Mouse (Mus musculus) midbrain, embryonic 12.5 days (tissue): ENCODE data around the gene Ttc32. TPM values are rescaled to one million over a fixed set of nuclear protein-coding genes. Genes with fewer than 3 reads are reported as not detected.
A peak's percentile ranks its signal among the peaks of the same experiment; 100 is the strongest.
"Not testable (repeated sequence)": the region's sequence is repeated elsewhere in the genome, so short reads cannot be mapped to it uniquely, and the experiment has no call there.

Source experiments
- ATAC-seq: fragments of 200-750 bp; cut with Nextera tagmentation; 2 replicates; pipeline ENCODE4 v1.8.0; 2017; ENCODE audit warnings: low read depth, moderate TSS enrichment, moderate library complexity; ENCODE audit not compliant: low FRiP score
- H3K27ac ChIP-seq: fragments of 300-500 bp; sonication (generic); replicated peaks from 2 replicates; pipeline ENCODE4 v1.5.1; 2016; ENCODE audit warnings: mild to moderate bottlenecking
- H3K27me3 ChIP-seq: fragments of 300-500 bp; sonication (generic); 2 replicates; pipeline ENCODE4 v1.6.1; 2016; ENCODE audit warnings: mild to moderate bottlenecking
- H3K36me3 ChIP-seq: fragments of 300-500 bp; sonication (generic); 2 replicates; pipeline ENCODE4 v1.6.1; 2016
- H3K4me1 ChIP-seq: fragments of 300-500 bp; sonication (generic); 2 replicates; pipeline ENCODE4 v1.6.1; 2016
- H3K4me2 ChIP-seq: fragments of 300-500 bp; sonication (generic); replicated peaks from 2 replicates; pipeline ENCODE4 v1.6.1; 2016; ENCODE audit warnings: mild to moderate bottlenecking, moderate library complexity
- H3K4me3 ChIP-seq: fragments of 300-500 bp; sonication (generic); 2 replicates; pipeline ENCODE4 v1.5.1; 2016; ENCODE audit warnings: mild to moderate bottlenecking
- H3K9ac ChIP-seq: fragments of 300-500 bp; sonication (generic); replicated peaks from 2 replicates; pipeline ENCODE4 v1.6.1; 2016; ENCODE audit warnings: mild to moderate bottlenecking, moderate library complexity
- H3K9me3 ChIP-seq: fragments of 300-500 bp; sonication (generic); 2 replicates; pipeline ENCODE4 v1.6.1; 2016; ENCODE audit warnings: mild to moderate bottlenecking
- WGBS: fragments of 180-500 bp; shearing (Covaris S2); methylation state at CpG from one replicate; pipeline ENCODE4 v1.1.7; 2016; 5-methylcytosine and 5-hydroxymethylcytosine counted together
- polyA plus RNA-seq: library from polyadenylated mRNA; unstranded; fragments of >200 nt; fragmentation: Nextera tagmentation; extraction: Ambion mirVana; gene quantifications from 2 replicates; pipeline ENCODE4 v1.2.1, GENCODE M21; 2016

Gene Ttc32
- polyA plus RNA-seq, 1 experiment from 2014 or later, result 23.1 TPM

DNA sequence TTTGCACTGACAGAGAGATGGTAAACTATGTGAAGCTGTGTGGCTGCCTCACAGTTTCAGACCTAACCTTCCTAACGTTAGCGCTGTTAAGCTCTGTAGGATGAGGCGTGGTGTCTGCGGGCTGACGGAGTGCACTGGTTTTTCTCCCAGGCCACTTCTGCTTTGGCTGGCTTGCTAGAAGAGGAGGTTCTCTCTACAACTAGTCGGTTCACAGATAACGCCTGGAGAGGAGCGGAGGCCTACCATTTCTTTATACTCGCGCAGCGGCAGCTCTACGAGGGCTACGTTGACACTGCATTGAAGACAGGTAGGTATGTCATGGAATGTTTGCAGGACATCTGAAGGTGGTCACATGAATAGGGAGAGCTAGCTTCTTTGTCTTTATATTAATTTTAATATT, 5.1 kb upstream of the Ttc32 start:
- Histone ChIP-seq H3K36me3 (peaks cover 16% of the 10 kb centered on the region), H3K27me3 (no peaks in the 10 kb centered on the region), H3K4me3 (no peak overlapping the region), H3K9ac (no peak overlapping the region), H3K9me3 (no peaks in the 10 kb centered on the region), H3K27ac (no peak overlapping the region), H3K4me1 (no peaks in the 10 kb centered on the region), H3K4me2 (no peak overlapping the region)
- ATAC-seq, result no peak
- WGBS, result 89% methylated on average over 13 of the region's 13 CpGs

DNA sequence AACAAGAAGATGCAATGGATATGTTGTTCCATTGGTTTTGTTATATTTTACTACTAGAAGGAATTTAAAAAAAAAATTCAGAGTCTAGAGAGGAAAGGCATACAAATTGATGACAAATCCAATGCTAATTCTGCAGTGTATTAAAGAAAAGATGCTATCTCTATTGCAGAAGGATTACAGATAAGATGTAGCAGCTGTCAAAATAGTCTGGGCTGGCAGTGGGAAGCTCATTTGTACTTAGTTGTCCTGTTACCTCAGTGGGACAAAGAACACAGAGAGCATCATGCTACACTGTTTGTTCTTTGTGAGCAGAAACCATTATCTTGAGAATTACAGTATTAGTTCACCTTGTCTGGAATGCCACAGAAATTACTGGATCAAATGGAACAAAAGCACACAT, 3.0 kb upstream of the Ttc32 start:
- H3K4me1 ChIP-seq, result peaks cover 7% of the 10 kb centered on the region
- H3K4me2 ChIP-seq, result no peak overlapping the region
- no peak overlapping the region for H3K9ac ChIP-seq
- no peaks in the 10 kb centered on the region for H3K9me3 ChIP-seq
- no peak overlapping the region for H3K27ac ChIP-seq
- no peak for ATAC-seq
- no peaks in the 10 kb centered on the region for H3K27me3 ChIP-seq
- H3K4me3 ChIP-seq, result no peak overlapping the region
- H3K36me3 ChIP-seq, result peaks cover 16% of the 10 kb centered on the region

DNA sequence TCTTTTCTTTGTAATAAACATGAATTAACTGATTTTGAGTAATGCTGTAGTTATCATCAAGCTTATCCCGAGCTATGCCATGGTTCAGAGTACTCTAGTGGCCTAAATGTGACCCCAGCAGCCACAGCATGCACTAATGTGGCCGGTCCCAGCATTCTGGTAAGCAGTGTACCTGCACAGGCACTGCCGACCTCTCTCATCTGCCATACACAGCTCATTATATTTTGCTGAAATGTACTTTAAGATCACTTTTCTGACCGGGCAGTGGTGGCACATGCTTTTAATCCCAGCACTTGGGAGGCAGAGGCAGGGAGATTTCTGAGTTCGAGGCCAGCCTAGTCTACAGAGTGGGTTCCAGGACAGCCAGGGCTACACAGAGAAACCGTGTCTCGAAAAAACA, 981 bp upstream of the Ttc32 start:
- not testable (repeated sequence) for H3K9me3 ChIP-seq, H3K4me1 ChIP-seq, H3K9ac ChIP-seq, ATAC-seq, H3K4me3 ChIP-seq, H3K4me2 ChIP-seq, H3K27me3 ChIP-seq, H3K27ac ChIP-seq
- WGBS, result 94% methylated on average over 7 of the region's 7 CpGs
- H3K36me3 ChIP-seq, result peaks cover 16% of the 10 kb centered on the region

DNA sequence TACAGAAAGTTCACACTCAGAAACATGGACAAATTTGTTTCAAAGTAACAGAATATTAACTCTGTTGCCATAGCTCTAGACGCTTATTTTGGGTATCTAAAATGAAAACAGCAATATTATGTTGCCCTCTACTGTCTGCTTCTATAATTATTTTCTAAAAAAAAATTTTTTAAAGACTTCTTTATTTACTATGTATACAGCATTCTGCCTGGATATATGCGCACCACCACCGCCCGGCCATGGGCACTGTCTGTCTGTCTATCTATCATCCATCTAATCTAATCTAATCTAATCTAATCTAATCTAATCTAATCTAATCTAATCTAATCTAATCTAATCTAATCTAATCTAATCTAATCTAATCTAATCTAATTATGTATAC, 300 bp upstream of the Ttc32 start:
- no peaks in the 10 kb centered on the region for H3K9me3 ChIP-seq
- peaks cover 7% of the 10 kb centered on the region for H3K4me1 ChIP-seq
- peak overlapping the region; percentile 71 for H3K4me3 ChIP-seq
- H3K27me3 ChIP-seq, result no peaks in the 10 kb centered on the region
- H3K36me3 ChIP-seq, result peaks cover 16% of the 10 kb centered on the region
- peak overlapping the region; percentile 99 for H3K27ac ChIP-seq
- ATAC-seq, result peak; percentile 68
- peak overlapping the region; percentile 69 for H3K4me2 ChIP-seq
- WGBS, result 67% methylated on average over 4 of the region's 4 CpGs
- no peak overlapping the region for H3K9ac ChIP-seq

DNA sequence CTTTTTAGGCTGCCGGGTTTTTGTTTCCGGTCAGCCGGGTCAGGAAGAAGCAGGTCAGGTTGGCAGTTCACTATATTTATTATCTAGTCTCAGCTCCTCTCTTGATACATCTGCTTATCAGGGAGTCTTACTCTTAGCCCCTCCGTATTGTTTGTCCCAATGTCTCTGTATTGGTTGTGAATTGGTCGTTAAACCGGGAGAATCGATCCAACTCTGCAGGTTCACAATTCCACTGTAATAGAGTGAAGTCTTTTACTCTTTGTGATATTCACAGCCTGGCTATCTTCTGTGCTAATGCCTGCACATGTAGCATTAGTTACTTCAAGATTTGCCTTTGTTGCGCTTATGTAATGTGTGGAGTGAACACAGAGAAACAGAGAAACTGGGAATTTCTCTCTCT, 1.4 kb downstream of the Ttc32 start:
- peaks cover 12% of the 10 kb centered on the region for H3K36me3 ChIP-seq
- H3K4me3 ChIP-seq, result peak overlapping the region; percentile 71
- no peaks in the 10 kb centered on the region for H3K9me3 ChIP-seq
- H3K9ac ChIP-seq, result peak overlapping the region; percentile 81
- 74% methylated on average over 8 of the region's 8 CpGs for WGBS
- no peak for ATAC-seq
- H3K27me3 ChIP-seq, result no peaks in the 10 kb centered on the region
- 0 out of 2 replicates have a peak overlapping the region, but pooled peaks have one; percentile 99 for H3K27ac ChIP-seq
- peak overlapping the region; percentile 69 for H3K4me2 ChIP-seq
- H3K4me1 ChIP-seq, result peaks cover 7% of the 10 kb centered on the region

DNA sequence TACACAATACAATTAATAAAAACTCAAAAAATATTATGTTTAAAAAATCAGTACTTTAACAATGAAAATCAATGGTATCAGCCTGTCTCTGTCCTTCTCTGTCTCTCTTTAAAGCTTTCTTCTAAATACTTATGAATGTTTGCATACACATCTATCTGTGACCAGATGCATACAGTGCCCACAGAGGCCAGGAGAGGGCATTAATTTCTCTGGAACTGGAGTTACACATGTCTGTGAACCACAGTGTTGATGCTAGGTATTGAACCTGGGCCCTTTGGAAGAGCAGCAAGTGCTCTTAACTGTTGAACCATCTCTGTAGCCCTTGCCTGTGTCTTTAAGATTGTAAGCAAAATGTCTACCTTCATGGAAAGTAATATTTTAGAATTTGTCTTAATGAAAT, 3.3 kb downstream of the Ttc32 start:
- Histone ChIP-seq H3K4me1 (peaks cover 7% of the 10 kb centered on the region), H3K9ac (no peak overlapping the region), H3K9me3 (no peaks in the 10 kb centered on the region), H3K36me3 (peaks cover 4% of the 10 kb centered on the region), H3K27me3 (no peaks in the 10 kb centered on the region), H3K4me2 (no peak overlapping the region), H3K4me3 (no peak overlapping the region), H3K27ac (no peak overlapping the region)
- no peak for ATAC-seq

DNA sequence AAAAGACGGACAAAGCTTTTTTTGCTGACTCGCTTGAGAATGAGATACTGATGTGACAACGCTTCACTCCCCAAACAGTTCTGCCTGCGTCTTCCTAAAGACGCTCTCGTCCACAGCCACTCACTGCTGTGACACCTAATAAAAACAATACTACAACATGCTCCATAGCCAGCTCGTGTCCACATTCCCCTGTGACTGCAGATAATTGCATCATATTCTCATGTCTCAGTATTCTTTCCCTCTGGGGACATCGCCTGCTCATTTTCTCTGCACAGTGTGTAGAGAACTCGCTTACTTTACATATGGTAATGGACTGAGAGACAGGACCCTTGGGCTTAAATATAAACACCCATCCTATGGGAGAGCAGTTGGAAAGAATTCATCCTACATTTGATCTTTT, 6.6 kb downstream of the Ttc32 start:
- 83% methylated on average over 9 of the region's 9 CpGs for whole genome bisulfite sequencing
- ATAC-seq, result no peak
- no peak overlapping the region for H3K27ac ChIP-seq
- no peak overlapping the region for H3K4me3 ChIP-seq
- H3K27me3 ChIP-seq, result no peaks in the 10 kb centered on the region
- peaks cover under 1% of the 10 kb centered on the region; the same call in 1 of the 2 replicates for H3K4me1 ChIP-seq
- no peaks in the 10 kb centered on the region for H3K36me3 ChIP-seq
- H3K9ac ChIP-seq, result no peak overlapping the region
- H3K9me3 ChIP-seq, result no peaks in the 10 kb centered on the region
- H3K4me2 ChIP-seq, result no peak overlapping the region

DNA sequence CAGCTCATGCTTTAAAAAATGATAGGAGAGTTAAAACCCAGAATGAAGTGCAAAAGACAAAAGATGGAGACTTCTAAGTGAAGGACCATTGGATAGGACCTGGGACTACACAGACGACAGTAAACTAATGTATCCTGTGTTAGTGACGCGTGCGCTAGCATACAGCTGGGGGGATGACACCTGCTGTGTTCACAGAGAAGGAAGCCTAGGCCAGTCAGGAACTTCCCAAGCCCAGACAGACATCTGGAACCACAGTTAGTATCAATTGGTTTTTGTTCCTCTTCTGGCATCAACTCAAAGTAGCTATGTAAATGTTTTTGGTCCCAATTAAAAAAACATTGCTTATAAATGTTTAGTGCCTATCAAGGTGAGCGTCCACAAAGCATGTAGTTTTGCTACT, 10.4 kb downstream of the Ttc32 start:
- ATAC-seq, result no peak
- H3K4me3 ChIP-seq, result no peak overlapping the region
- H3K4me2 ChIP-seq, result no peak overlapping the region
- H3K27ac ChIP-seq, result no peak overlapping the region
- WGBS, result 82% methylated on average over 5 of the region's 5 CpGs
- no peak overlapping the region for H3K9ac ChIP-seq
- no peaks in the 10 kb centered on the region for H3K27me3 ChIP-seq
- H3K4me1 ChIP-seq, result 0 out of 2 replicates have a peak, but pooled peaks cover 8% of the 10 kb centered on the region
- no peaks in the 10 kb centered on the region for H3K9me3 ChIP-seq
- H3K36me3 ChIP-seq, result no peaks in the 10 kb centered on the region

DNA sequence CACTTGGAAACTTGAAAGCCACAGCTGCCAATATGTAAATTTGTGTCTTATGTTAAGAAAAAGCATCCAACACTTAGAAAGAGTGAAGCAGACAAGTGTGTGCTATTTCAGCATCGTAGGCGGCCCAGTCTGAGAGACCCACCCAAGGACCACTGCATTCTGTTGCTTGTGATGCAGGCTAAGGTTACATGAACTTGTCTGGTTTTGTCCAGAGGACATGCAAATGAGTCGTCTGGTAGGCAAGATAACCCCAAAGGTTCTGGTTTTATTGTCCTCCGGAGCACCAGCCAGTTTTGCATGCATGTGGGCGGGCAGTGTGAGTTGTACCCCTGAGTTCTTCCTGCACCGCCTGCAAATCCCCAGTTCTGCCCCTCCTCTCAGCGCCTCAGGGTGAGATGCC, 10.9 kb downstream of the Ttc32 start:
- Histone ChIP-seq H3K36me3 (no peaks in the 10 kb centered on the region), H3K4me3 (no peak overlapping the region), H3K9ac (no peak overlapping the region), H3K27me3 (no peaks in the 10 kb centered on the region), H3K4me2 (no peak overlapping the region), H3K4me1 (0 out of 2 replicates have a peak, but pooled peaks cover 8% of the 10 kb centered on the region), H3K9me3 (no peaks in the 10 kb centered on the region), H3K27ac (no peak overlapping the region)
- ATAC-seq, result no peak
- 78% methylated on average over 7 of the region's 7 CpGs for WGBS

DNA sequence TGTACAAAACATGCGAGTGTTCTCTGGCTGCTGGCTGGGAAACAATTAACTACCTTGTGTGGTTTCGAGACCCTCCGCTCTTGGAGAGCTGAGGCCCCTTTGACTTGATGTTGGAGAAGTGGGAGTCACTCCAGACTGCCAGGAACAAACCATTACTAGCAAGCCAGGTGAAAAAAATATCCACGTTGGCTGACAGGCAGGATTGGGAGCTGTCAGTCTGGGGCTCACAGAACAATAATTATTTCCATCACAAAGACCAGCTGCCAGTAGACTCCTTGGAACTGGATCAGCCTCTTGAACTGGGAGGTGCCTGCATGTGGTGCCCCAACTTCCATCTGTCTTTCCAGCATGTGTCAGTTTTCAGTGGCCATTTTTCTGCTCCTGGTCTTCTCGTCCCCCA, 12.5 kb downstream of the Ttc32 start:
- Histone ChIP-seq H3K4me2 (no peak overlapping the region), H3K27ac (no peak overlapping the region), H3K9ac (no peak overlapping the region), H3K4me1 (0 out of 2 replicates have a peak, but pooled peaks cover 8% of the 10 kb centered on the region), H3K36me3 (no peaks in the 10 kb centered on the region), H3K9me3 (no peaks in the 10 kb centered on the region), H3K27me3 (no peaks in the 10 kb centered on the region), H3K4me3 (no peak overlapping the region)
- ATAC-seq, result no peak
- WGBS, result 78% methylated on average over 5 of the region's 5 CpGs

DNA sequence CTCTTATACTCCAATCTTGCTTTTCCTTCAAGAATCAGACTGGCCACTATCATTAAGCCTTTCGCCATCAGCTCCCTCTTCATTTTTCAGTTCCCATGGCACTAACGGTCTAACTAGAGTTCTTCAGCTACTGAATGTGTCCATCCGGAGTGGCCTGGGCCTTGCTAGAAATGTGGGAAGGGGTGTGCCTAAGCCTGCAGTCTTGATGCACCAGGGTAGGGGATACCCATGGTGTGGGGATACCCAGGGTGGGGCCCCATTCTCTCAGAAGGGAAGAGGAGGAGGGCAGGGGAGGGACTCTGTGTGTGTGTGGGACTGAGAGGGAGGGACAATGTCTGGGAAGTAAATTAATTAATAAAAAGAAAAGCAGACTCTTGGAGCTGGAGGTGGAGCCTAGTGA, 13.0 kb downstream of the Ttc32 start:
- Histone ChIP-seq H3K27ac (no peak overlapping the region), H3K9me3 (no peaks in the 10 kb centered on the region), H3K4me1 (0 out of 2 replicates have a peak, but pooled peaks cover 8% of the 10 kb centered on the region), H3K9ac (no peak overlapping the region), H3K27me3 (no peaks in the 10 kb centered on the region), H3K36me3 (no peaks in the 10 kb centered on the region), H3K4me3 (no peak overlapping the region), H3K4me2 (no peak overlapping the region)
- WGBS, result 87% methylated on average over 3 of the region's 3 CpGs
- ATAC-seq, result 0 out of 2 replicates have a peak, but pooled peaks have one; percentile 45

DNA sequence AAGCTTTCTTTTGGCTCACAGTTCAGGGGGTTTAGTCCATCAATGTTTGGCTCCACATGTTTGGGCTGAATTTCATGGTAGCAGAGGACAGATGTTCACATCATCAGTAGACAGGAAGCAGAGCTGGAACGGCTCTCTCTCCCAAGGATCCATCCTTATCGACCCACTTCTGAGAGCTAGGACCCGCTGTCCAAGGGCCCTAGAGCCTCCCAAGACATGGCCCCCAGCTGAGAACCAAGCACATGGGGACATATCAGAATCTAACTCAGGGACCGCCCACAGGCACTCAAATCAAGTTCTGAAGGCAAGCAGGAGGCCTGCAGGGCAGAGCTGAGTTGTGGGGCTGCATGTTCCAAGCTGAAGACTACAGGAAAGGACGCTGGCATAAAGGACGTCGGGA, 14.9 kb downstream of the Ttc32 start:
- Histone ChIP-seq H3K27ac (no peak overlapping the region), H3K36me3 (no peaks in the 10 kb centered on the region), H3K9me3 (no peaks in the 10 kb centered on the region), H3K4me2 (no peak overlapping the region), H3K9ac (no peak overlapping the region), H3K4me1 (0 out of 2 replicates have a peak, but pooled peaks cover 8% of the 10 kb centered on the region), H3K4me3 (no peak overlapping the region), H3K27me3 (no peaks in the 10 kb centered on the region)
- no peak for ATAC-seq
- WGBS, result 95% methylated on average over 7 of the region's 7 CpGs

DNA sequence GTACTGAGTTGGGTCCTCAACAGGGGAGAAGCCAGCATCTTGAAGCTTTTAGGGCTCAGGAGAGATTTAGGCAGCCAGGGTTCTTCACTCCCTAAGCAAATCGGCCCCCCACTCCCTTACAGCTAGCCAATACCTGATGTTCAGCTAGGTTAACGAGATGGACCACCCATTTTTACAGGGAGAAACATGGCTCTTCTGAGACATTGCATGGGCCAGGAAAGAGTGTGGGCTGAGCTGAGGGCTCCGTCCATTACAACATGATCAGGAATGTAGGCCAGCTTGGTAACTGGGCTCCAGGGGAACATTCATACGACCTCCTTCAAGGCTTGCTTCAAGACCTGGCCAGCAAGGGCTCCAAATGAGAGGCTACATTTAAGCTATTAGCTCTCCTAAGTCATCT, 16.9 kb downstream of the Ttc32 start:
- Histone ChIP-seq H3K9me3 (no peaks in the 10 kb centered on the region), H3K4me1 (0 out of 2 replicates have a peak, but pooled peaks cover 8% of the 10 kb centered on the region), H3K9ac (no peak overlapping the region), H3K27me3 (no peaks in the 10 kb centered on the region), H3K4me3 (no peak overlapping the region), H3K4me2 (no peak overlapping the region), H3K36me3 (no peaks in the 10 kb centered on the region), H3K27ac (no peak overlapping the region)
- WGBS, result 77% methylated on average over 4 of the region's 4 CpGs
- ATAC-seq, result no peak
